Mouse (Mus musculus): ENCODE measurements around the gene Rmnd5b. TPM values are rescaled to one million over a fixed set of nuclear protein-coding genes. Genes with fewer than 3 reads are reported as not detected.
"Not testable (repeated sequence)": the region's sequence is repeated elsewhere in the genome, so short reads cannot be mapped to it uniquely, and the experiment has no call there.

The Rmnd5b gene
- polyA plus RNA-seq, 1 experiment from 2014 or later = 49.4 TPM

DNA sequence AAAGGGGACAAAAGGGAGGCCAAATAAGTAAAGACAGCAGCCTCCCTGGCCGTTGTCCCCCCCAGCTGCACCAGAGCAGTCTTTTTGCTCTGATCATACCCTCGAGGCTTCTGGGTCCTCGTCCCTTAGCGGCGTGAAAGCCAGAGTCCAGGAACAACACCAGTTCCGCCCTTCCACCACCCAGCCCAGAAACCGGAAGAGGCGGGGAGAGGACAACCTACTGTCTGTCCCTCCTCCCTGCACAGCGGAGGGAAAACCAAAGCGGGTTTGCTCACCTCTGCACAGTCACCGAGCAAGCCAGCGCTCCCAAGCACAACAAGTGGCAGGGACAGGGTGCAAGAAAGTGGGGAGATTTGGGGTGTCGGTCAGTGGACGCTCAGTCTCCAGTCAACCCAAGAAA, 20.1 kb downstream of the Rmnd5b start:
- POLR2A ChIA-PET = interaction anchor here (0.6 to 2.3 kb wide), 5 partner anchors 9 to 137 kb away, joined by 3 to 9 read pairs (median 4); partner anchors contain the start of gene Hnrnpab
- in situ Hi-C loops (cut with MboI; ENCODE audit: low pct_unique_long_range_greater_than_20kb) = loop anchor here (5.0 kb wide), 2 partner anchors 67 to 172 kb away; no protein-coding TSS in a partner anchor
- no peak for DNase-seq (ENCODE audit: low read depth, low spot score)
- H3K27me3 ChIP-seq = no peaks in the 10 kb centered on the region
- CTCF ChIA-PET = interaction anchor here (0.7 to 7.7 kb wide), 6 partner anchors 9 to 72 kb away, joined by 3 to 61 read pairs (median 5); partner anchors contain the start of genes 0610009B22Rik and Hnrnpab
- peak; percentile 81 for ATAC-seq
- no peak for TF ChIP-seq CTCF (IDR thresholded peaks at IDR 0.05)

DNA sequence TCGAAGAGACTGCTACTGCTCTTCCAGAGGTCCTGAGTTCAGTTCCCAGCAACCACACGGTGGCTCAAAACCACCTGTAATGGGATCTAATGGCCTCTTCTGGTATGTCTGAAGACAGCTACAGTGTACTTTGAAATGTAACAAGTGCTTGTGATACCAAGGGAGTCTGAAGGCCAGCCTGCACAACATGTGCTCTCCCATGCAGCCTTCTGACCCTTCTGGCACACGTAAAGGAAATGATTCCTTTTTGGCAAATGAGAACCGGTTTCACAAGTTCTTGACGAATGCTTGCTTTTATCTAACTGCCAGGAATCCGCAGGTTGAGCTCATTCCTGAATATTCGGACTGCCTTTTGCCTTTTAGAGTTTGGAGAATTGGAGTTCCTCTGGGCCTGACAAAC, 20.6 kb downstream of the Rmnd5b start:
- no peaks in the 10 kb centered on the region for H3K27me3 ChIP-seq
- POLR2A ChIA-PET = interaction anchor here (0.5 to 2.3 kb wide), 3 partner anchors 8 to 156 kb away, joined by 3 to 9 read pairs (median 5); partner anchors contain the start of gene Hnrnpab
- DNase-seq (ENCODE audit: low read depth, low spot score) (no peak), ATAC-seq (no peak)
- CTCF ChIA-PET = interaction anchor here (0.7 to 7.7 kb wide), 4 partner anchors 8 to 73 kb away, joined by 3 to 61 read pairs (median 18); partner anchors contain the start of genes 0610009B22Rik and Hnrnpab
- in situ Hi-C loops (cut with MboI; ENCODE audit: low pct_unique_long_range_greater_than_20kb) = loop anchor here (5.0 kb wide), 2 partner anchors 67 to 172 kb away; no protein-coding TSS in a partner anchor
- TF ChIP-seq CTCF (IDR thresholded peaks at IDR 0.05) = no peak

DNA sequence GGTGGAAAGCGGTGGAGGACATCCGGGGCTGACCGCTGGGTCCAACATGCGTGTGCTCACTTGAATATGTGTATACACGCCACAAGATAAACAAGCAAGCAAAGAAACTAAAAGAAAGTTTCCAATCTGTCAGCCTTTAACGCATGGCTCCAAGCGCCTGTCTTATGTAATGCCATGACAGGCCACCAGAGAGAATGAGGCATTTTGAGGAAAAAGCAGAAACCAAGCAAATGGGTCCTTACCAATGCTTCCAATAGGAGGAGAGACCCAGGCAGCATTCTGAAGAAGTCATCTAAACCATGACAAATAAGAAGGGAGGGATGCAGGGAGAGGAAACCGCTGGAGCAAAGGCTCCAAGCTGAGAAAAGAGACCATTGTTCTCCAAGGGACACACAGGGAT, 21.4 kb downstream of the Rmnd5b start:
- POLR2A ChIA-PET = interaction anchor here (2.3 kb wide), 1 partner anchor 7 kb away, joined by 9 read pairs; the partner anchor contains the start of gene Hnrnpab
- ATAC-seq (no peak), DNase-seq (ENCODE audit: low read depth, low spot score) (no peak)
- H3K27me3 ChIP-seq = no peaks in the 10 kb centered on the region
- in situ Hi-C loops (cut with MboI; ENCODE audit: low pct_unique_long_range_greater_than_20kb) = no loop called here
- CTCF ChIA-PET = interaction anchor here (7.7 kb wide), 1 partner anchor 67 kb away, joined by 61 read pairs; no protein-coding TSS in a partner anchor
- TF ChIP-seq CTCF (IDR thresholded peaks at IDR 0.05) = no peak

DNA sequence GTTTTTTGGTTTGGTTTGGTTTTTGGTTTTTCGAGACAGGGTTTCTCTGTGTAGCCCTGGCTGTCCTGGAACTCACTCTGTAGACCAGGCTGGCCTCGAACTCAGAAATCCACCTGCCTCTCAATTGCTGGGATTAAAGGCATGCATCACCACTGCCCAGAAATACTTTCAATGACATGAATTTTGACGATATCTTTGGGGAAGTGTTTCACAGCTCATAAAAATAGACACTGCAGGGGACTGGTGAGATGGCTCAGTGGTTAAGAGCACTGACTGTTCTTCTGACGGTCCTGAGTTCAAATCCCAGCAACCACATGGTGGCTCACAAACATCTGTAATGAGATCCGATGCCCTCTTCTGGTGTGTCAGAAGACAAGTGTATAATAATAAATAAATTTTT, 25.8 kb downstream of the Rmnd5b start:
- ATAC-seq; CTCF ChIA-PET; in situ Hi-C loops (cut with MboI; ENCODE audit: low pct_unique_long_range_greater_than_20kb); POLR2A ChIA-PET; DNase-seq (ENCODE audit: low read depth, low spot score); H3K27me3 ChIP-seq: not testable (repeated sequence)

DNA sequence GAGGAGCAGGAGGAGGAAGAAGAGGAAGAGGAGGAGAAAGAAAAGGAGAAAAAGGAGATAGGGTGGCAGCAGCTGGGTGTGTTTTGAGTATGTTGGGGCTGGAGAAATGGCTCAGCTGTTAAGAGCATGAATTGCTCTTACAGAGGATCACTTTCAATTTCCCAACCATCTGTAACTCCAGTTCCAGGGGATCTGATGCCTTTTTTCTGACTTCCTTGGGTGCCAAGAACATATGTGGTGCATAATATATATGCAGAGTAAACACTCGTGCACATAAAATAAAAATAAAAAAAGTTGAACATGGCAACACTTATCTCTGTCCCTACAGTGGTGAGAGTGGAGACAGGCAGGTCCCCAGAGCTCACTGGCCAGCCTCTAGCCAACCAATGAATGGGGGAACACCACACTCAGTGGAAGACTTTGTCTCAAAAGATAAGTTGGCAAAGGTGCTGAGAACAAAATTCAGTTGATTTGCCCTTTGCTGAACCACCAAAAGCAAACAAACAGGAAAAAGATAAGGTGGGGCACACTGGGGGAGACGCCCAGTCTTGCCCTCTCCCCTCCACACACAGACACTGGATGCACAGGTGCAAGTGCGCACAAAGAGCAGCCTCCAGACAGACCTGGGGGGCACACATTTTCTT, 26.3 kb downstream of the Rmnd5b start:
- DNase-seq (ENCODE audit: low read depth, low spot score) (no peak), ATAC-seq (no peak)
- TF ChIP-seq CTCF (IDR thresholded peaks at IDR 0.05) = no peak
- ChIA-PET CTCF (interaction anchor here (1.0 to 1.5 kb wide), 2 partner anchors 10 to 72 kb away, joined by 3 read pairs; partner anchors contain the start of gene Nhp2), POLR2A (no interaction called here)
- no peaks in the 10 kb centered on the region for H3K27me3 ChIP-seq
- in situ Hi-C loops (cut with MboI; ENCODE audit: low pct_unique_long_range_greater_than_20kb) = no loop called here

DNA sequence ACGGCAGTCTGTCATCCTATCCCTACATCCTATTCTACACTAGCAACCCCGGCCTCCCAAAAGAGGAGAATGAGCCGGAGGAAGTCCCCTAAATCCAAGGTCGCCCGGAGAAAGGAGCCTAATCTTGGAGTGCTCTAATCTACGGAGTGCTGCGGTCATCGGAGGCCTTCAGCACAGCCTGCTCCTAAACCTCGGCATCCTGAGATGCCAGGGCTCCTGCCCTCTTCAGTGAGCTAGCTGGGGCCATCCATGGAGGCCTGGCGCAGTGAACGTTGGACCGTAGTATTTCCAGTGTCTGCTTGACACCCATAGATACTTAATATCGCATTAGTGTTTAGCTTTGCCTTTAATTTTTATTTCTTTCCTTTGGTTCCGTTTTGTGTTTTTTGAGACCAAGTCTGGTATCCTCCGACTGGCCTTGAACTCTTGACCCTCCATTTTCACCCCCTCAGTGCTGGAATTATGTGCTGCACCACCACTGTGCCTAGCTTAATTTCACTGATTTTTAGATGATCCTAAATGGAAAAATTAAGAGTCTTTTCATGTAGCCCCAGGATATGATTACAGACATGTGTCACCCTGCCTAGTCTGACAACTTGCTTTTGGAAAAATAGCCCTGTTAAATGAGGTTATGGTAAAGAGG, 28.5 kb downstream of the Rmnd5b start:
- no peak for TF ChIP-seq CTCF (IDR thresholded peaks at IDR 0.05)
- POLR2A ChIA-PET = interaction anchor here (0.5 to 1.9 kb wide), 12 partner anchors 8 to 344 kb away, joined by 3 to 9 read pairs (median 3); partner anchors contain the start of genes 0610009B22Rik, BC049762 and Phykpl
- no peaks in the 10 kb centered on the region for H3K27me3 ChIP-seq
- CTCF ChIA-PET = interaction anchor here (1.0 to 2.3 kb wide), 4 partner anchors 8 to 82 kb away, joined by 3 to 7 read pairs (median 4); partner anchors contain the start of gene 0610009B22Rik
- in situ Hi-C loops (cut with MboI; ENCODE audit: low pct_unique_long_range_greater_than_20kb) = no loop called here
- ATAC-seq (peak; percentile 42), DNase-seq (ENCODE audit: low read depth, low spot score) (no peak)

DNA sequence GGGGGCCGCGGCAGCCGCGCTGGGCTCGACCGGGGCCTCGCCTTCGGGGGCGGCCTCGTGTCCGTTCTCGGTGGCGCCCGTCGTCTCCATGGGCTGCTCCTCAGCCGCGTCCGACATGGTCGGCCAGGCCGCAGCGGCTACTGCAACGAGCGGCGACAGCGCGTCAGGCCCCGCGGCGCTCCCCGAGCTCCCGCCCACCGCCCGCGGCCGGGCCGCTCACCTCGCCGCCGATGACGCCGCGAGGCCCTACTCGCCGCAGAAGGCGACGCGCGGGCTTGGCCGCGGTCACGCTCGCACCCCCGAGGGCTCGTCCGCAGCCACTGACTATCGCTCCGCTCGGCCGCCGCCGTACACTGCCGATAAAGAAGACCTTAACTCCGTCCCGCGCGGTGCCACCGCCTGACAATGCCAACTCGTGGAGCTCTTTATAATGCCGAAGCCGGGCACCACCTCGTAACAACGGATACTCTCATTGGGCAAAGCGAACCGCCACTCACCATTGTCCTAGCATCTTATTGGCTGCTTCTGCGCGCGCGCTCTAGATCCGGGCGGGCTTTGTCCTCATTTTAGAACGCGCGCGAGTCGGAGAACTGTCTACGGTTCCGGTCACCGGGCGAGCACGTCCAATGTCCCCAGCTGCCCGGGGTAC, 29.1 kb downstream of the Rmnd5b start, which contains the start of gene Hnrnpab:
Gene Hnrnpab (minus strand): TSS at position 401 of the 649 bp plus-strand sequence.
- no peak for TF ChIP-seq CTCF (IDR thresholded peaks at IDR 0.05)

DNA sequence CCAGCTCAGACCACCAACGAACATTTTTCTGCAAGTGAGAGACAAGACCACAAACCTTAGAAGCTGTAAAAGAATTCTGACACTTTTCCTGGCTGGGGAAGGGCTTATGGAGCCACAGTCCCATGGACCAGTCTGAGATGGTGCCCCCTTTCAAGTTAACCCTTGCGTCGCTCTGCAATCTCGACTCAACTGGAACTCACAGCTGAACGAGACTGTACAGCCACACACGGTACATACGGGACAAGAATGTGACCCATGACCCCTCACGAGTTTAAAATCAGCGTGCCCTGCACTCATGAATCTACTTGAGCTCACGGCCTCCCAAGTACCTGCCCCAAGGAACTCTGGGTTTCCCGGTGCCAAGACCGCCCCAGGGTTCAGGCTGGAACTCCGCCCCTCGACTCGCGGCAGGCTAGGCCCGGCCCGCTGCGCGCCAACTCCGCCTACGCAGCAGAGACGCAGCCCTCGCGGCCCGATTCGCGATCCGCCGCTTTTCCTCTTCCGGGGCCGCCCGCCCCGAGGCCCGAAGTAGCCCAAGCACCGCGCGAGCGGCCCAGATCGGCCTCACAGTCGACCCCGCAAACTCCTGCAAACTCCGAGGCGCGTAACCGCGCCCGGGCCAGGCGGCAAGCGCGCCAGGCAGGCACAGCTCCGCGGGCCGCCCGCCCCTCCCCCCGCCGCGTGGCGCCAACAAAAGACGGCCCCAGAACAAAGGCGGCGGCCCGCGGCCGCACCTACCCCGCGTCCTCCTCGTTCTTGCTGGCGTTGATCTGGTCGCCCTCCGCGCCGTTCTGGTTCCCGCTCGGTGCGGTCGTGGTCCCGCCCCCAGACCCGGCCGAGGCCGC, 29.9 kb downstream of the Rmnd5b start:
- no peak for TF ChIP-seq CTCF (IDR thresholded peaks at IDR 0.05)
- ATAC-seq (peak; percentile 81), DNase-seq (ENCODE audit: low read depth, low spot score) (no peak)
- in situ Hi-C loops (cut with MboI; ENCODE audit: low pct_unique_long_range_greater_than_20kb) = no loop called here
- ChIA-PET POLR2A (interaction anchor here (0.6 to 1.9 kb wide), 15 partner anchors 9 to 343 kb away, joined by 3 to 9 read pairs (median 5); partner anchors contain the start of genes 0610009B22Rik, BC049762, Phykpl and Rmnd5b), CTCF (interaction anchor here (1.0 to 2.3 kb wide), 5 partner anchors 11 to 83 kb away, joined by 3 to 7 read pairs (median 4); partner anchors contain the start of gene 0610009B22Rik)
- H3K27me3 ChIP-seq = no peaks in the 10 kb centered on the region

More for the DNA sequence above, 29.1 kb downstream of the Rmnd5b start, which contains the start of gene Hnrnpab:
- ChIA-PET CTCF (interaction anchor here (1.0 to 2.3 kb wide), 4 partner anchors 9 to 82 kb away, joined by 3 to 7 read pairs (median 4); partner anchors contain the start of gene 0610009B22Rik), POLR2A (interaction anchor here (0.6 to 1.9 kb wide), 15 partner anchors 9 to 343 kb away, joined by 3 to 9 read pairs (median 3); partner anchors contain the start of genes 0610009B22Rik, BC049762, Phykpl and Rmnd5b)
- DNase-seq (ENCODE audit: low read depth, low spot score) (peak; percentile 83), ATAC-seq (peak; percentile 74)
- in situ Hi-C loops (cut with MboI; ENCODE audit: low pct_unique_long_range_greater_than_20kb) = no loop called here
- H3K27me3 ChIP-seq = no peaks in the 10 kb centered on the region

DNA sequence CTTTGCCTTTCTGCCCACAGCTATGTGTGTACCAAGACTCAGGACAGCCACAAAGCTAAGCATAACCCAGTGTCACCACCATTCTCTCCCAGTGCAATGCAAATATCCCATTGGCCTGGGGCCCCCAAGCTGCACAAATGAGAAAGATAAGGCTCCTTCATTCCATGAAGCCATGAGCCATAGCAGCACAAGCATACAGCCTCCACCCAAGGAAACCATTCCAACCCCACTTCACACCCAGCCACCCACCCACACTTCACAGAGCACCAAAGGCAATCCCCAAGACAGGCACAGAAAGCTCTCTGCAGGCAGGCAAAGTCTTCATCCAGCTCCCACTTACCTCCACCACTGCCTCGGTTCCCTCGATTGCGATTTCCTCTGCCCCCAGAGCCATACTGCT, 33.4 kb downstream of the Rmnd5b start:
- in situ Hi-C loops (cut with MboI; ENCODE audit: low pct_unique_long_range_greater_than_20kb) = no loop called here
- no peak for TF ChIP-seq CTCF (IDR thresholded peaks at IDR 0.05)

More for the DNA sequence above, 33.4 kb downstream of the Rmnd5b start:
- DNase-seq (ENCODE audit: low read depth, low spot score) (no peak), ATAC-seq (no peak)
- H3K27me3 ChIP-seq = no peaks in the 10 kb centered on the region
- POLR2A ChIA-PET = interaction anchor here (1.0 to 1.9 kb wide), 3 partner anchors 12 to 17 kb away, joined by 3 to 6 read pairs (median 3); partner anchors contain the start of gene Phykpl
- CTCF ChIA-PET = interaction anchor here (1.3 to 1.7 kb wide), 4 partner anchors 14 to 85 kb away, joined by 3 to 6 read pairs (median 3); partner anchors contain the start of gene Phykpl

Data from Patski (cell line).